ENCODE assay signal across 10 mouse cellular contexts in genomic region chr4:139093196-139093530, GRCm38 (mm10). TPM values are rescaled to one million over a fixed set of nuclear protein-coding genes. Genes with fewer than 3 reads are reported as not detected.
DNase-seq lines count a peak whose midpoint lies in the region; ATAC-seq lines count a peak whose summit lies in the region.
"Had no signal": no experiment of that assay in that cellular context is flagged by ENCODE, and none has a peak within 500 bp of the region (broad histone marks: within the 10 kb centered on the region; RNA-seq: fewer than 3 reads in every experiment).

No protein-coding gene starts in this region.

- 0 out of 2 replicates have a peak, but pooled peaks cover 6% of the 10 kb centered on the region for H3K9me3 ChIP-seq in heart, embryonic 14.5 days (ENCODE audit: control insufficient read depth, low read length)
- no peaks in the 10 kb centered on the region; the same call in 1 of the 2 replicates for H3K9me3 ChIP-seq in hindbrain, embryonic 13.5 days
- H3K9me3 ChIP-seq in midbrain, embryonic 12.5 days: peaks cover 3% of the 10 kb centered on the region; the same call in 1 of the 2 replicates

- H3K4me2 ChIP-seq in heart, embryonic 14.5 days (ENCODE audit: low read length): peak overlapping the region; percentile 99
- peak overlapping the region; percentile 89 for H3K4me2 ChIP-seq in hindbrain, embryonic 13.5 days
- peak overlapping the region; percentile 82 for H3K4me2 ChIP-seq in midbrain, embryonic 12.5 days (replicated peaks)

- H3K27me3 ChIP-seq in heart, embryonic 14.5 days (ENCODE audit: control insufficient read depth, insufficient read depth, low read length): peaks cover 12% of the 10 kb centered on the region
- peaks cover 79% of the 10 kb centered on the region for H3K27me3 ChIP-seq in hindbrain, embryonic 13.5 days
- peaks cover 65% of the 10 kb centered on the region for H3K27me3 ChIP-seq in midbrain, embryonic 12.5 days

- no peaks in the 10 kb centered on the region for H3K36me3 ChIP-seq in heart, embryonic 14.5 days (ENCODE audit: control insufficient read depth, insufficient read depth, low read length)
- H3K36me3 ChIP-seq in hindbrain, embryonic 13.5 days: no peaks in the 10 kb centered on the region
- no peaks in the 10 kb centered on the region for H3K36me3 ChIP-seq in midbrain, embryonic 12.5 days

- intact Hi-C loops in gastrocnemius, postnatal 14 days (cut with DNase I; ENCODE audit: low total_unique reads): no loop called here

- 24% methylated on average over 13 of the region's 13 CpGs for WGBS in heart, embryonic 14.5 days
- 28% methylated on average over 13 of the region's 13 CpGs for WGBS in hindbrain, embryonic 13.5 days
- 25% methylated on average over 13 of the region's 13 CpGs for WGBS in midbrain, embryonic 12.5 days

- DNase-seq in heart, adult 18-20 months: no peak
- DNase-seq in R1 (ENCODE audit: low read depth, low spot score): peak; percentile 21
- no peak for DNase-seq in gastrocnemius, postnatal 14 days
- DNase-seq in adrenal gland, postnatal 36 days: no peak
- DNase-seq: kidney, adult 9 months had no signal

- peak overlapping the region; percentile 20 to 69; a peak in 3 of 4 replicates for H3K4me3 ChIP-seq in heart, embryonic 14.5 days (ENCODE audit: control insufficient read depth in 1 of 2, insufficient read depth in 1 of 2, low read depth in 1 of 2, low read length in 2 of 2)
- peak overlapping the region; percentile 60 for H3K4me3 ChIP-seq in hindbrain, embryonic 13.5 days
- peak overlapping the region; percentile 56 for H3K4me3 ChIP-seq in midbrain, embryonic 12.5 days

- H3K4me1 ChIP-seq in heart, embryonic 14.5 days (ENCODE audit: control insufficient read depth in 2 of 2, insufficient read depth in 2 of 2, low read length in 2 of 2): peaks cover 9 to 14% of the 10 kb centered on the region in 2 experiments; a peak in 3 of 4 replicates
- H3K4me1 ChIP-seq in hindbrain, embryonic 13.5 days (replicated peaks): peaks cover 37% of the 10 kb centered on the region
- H3K4me1 ChIP-seq in midbrain, embryonic 12.5 days: peaks cover 22% of the 10 kb centered on the region

- peak overlapping the region; percentile 79 for H3K9ac ChIP-seq in heart, embryonic 14.5 days (ENCODE audit: low read length)
- H3K9ac ChIP-seq in hindbrain, embryonic 13.5 days: peak overlapping the region; percentile 81
- H3K9ac ChIP-seq in midbrain, embryonic 12.5 days (replicated peaks): peak overlapping the region; percentile 60; the same call in 1 of the 2 replicates

- H3K27ac ChIP-seq in heart, embryonic 14.5 days (replicated peaks in 1 of 2; ENCODE audit: control insufficient read depth in 1 of 2, insufficient read depth in 1 of 2, low read depth in 2 of 2, low read length in 2 of 2): no peak overlapping the region
- no peak overlapping the region for H3K27ac ChIP-seq in hindbrain, embryonic 13.5 days
- H3K27ac ChIP-seq in midbrain, embryonic 12.5 days (replicated peaks): no peak overlapping the region

- ATAC-seq in heart, embryonic 14.5 days (ENCODE audit: insufficient number of reproducible peaks, insufficient read depth, low FRiP score, low read depth): 0 out of 2 replicates have a peak, but pooled peaks have one; percentile 4
- ATAC-seq in hindbrain, embryonic 13.5 days (ENCODE audit: low FRiP score): no peak
- ATAC-seq in midbrain, embryonic 12.5 days (ENCODE audit: low FRiP score, low read depth): no peak
- ATAC-seq in granulocyte monocyte progenitor cell, adult 5-6 weeks (replicated peaks; ENCODE audit: poor library complexity, severe bottlenecking): no peak
- ATAC-seq: CD4-positive, CD25-positive, alpha-beta regulatory T cell, adult 4 months had no signal

RNA-seq across cellular contexts. Expression of gene Nbl1, which starts 0.4 kb away (rescaled TPM):
- polyA plus RNA-seq in heart, embryonic 14.5 days (2014; fragmentation: Nextera tagmentation; extraction: Ambion mirVana): 13.0 and 15.1 TPM in 2 replicates
- total RNA-seq in heart, adult 18-20 months (2021): 10 to 100 TPM; 17.2 to 28.6 TPM
- 40.8 and 45.3 TPM in 2 replicates for polyA plus RNA-seq in hindbrain, embryonic 13.5 days (2015; fragmentation: Nextera tagmentation; extraction: Ambion mirVana)
- polyA plus RNA-seq in midbrain, embryonic 12.5 days (2016; fragmentation: Nextera tagmentation; extraction: Ambion mirVana): 26.9 and 40.9 TPM in 2 replicates
- total RNA-seq in granulocyte monocyte progenitor cell, adult 5-6 weeks (2014; fragmentation: Nextera tagmentation): not detected in 2 replicates
- not detected in 2 replicates for total RNA-seq in granulocyte monocyte progenitor cell, adult 5-6 weeks (2017)
- total RNA-seq in gastrocnemius, postnatal 14 days (2021): 10 to 100 TPM; 32.2 to 39.6 TPM
- total RNA-seq in adrenal gland, postnatal 36 days (2021): 10 to 100 TPM; 43.2 to 45.0 TPM

RNA-seq across cellular contexts. Expression of gene Htr6, which starts 17.8 kb away (rescaled TPM):
- not detected in 2 replicates for polyA plus RNA-seq in heart, embryonic 14.5 days (2014; fragmentation: Nextera tagmentation; extraction: Ambion mirVana)
- not detected for total RNA-seq in heart, adult 18-20 months (2021)
- 0.18 and 0.27 TPM in 2 replicates for polyA plus RNA-seq in hindbrain, embryonic 13.5 days (2015; fragmentation: Nextera tagmentation; extraction: Ambion mirVana)
- polyA plus RNA-seq in midbrain, embryonic 12.5 days (2016; fragmentation: Nextera tagmentation; extraction: Ambion mirVana): not detected in 2 replicates
- total RNA-seq in granulocyte monocyte progenitor cell, adult 5-6 weeks (2014; fragmentation: Nextera tagmentation): not detected in 2 replicates
- not detected in 2 replicates for total RNA-seq in granulocyte monocyte progenitor cell, adult 5-6 weeks (2017)
- not detected for total RNA-seq in gastrocnemius, postnatal 14 days (2021)
- total RNA-seq in adrenal gland, postnatal 36 days (2021): under 1 TPM; 0.16 to 0.23 TPM
- polyA plus RNA-seq: CD4-positive, CD25-positive, alpha-beta regulatory T cell, adult 4 months had no signal

RNA-seq across cellular contexts. Expression of gene Minos1, which starts 37.8 kb away (rescaled TPM):
- polyA plus RNA-seq in heart, embryonic 14.5 days (2014; fragmentation: Nextera tagmentation; extraction: Ambion mirVana): 761 and 765 TPM in 2 replicates
- total RNA-seq in heart, adult 18-20 months (2021): 100 to 1,000 TPM; 596 to 645 TPM
- polyA plus RNA-seq in hindbrain, embryonic 13.5 days (2015; fragmentation: Nextera tagmentation; extraction: Ambion mirVana): 424 and 441 TPM in 2 replicates
- 382 and 402 TPM in 2 replicates for polyA plus RNA-seq in midbrain, embryonic 12.5 days (2016; fragmentation: Nextera tagmentation; extraction: Ambion mirVana)
- total RNA-seq in granulocyte monocyte progenitor cell, adult 5-6 weeks (2014; fragmentation: Nextera tagmentation): 530 and 613 TPM in 2 replicates
- total RNA-seq in granulocyte monocyte progenitor cell, adult 5-6 weeks (2017): 186 and 246 TPM in 2 replicates
- 100 to 1,000 TPM; 434 to 465 TPM for total RNA-seq in gastrocnemius, postnatal 14 days (2021)
- total RNA-seq in adrenal gland, postnatal 36 days (2021): 100 to 1,000 TPM; 407 to 417 TPM

Comparison
In these comparisons a context has a peak if more than half of its experiments do, and no peak if none do; other contexts are left out.
1. RNA of gene Nbl1, which starts 0.4 kb away (total RNA-seq): 43.2 to 45.0 TPM in adrenal gland, postnatal 36 days, 32.2 to 39.6 TPM in gastrocnemius, postnatal 14 days and 17.2 to 28.6 TPM in heart, adult 18-20 months; not detected in granulocyte monocyte progenitor cell, adult 5-6 weeks; every median in the first group is over 10 times any median in the second.
2. Peak in every context shown above with its lines, with median percentiles within 50 percentile points of each other: H3K4me2 ChIP-seq, H3K4me3 ChIP-seq and H3K9ac ChIP-seq.